9 mouse cellular contexts compared by ENCODE assay signal in genomic region chr1:191493476-191494302, GRCm38 (mm10).
DNase-seq lines count a peak whose midpoint lies in the region; ATAC-seq and TF ChIP-seq lines count a peak whose summit lies in the region.
"Had no signal": no experiment of that assay in that cellular context is flagged by ENCODE, and none has a peak within 500 bp of the region (broad histone marks: within the 10 kb centered on the region; RNA-seq: fewer than 3 reads in every experiment).

No protein-coding gene starts in this region.

- peak overlapping the region; percentile 72 for H3K27ac ChIP-seq in kidney, adult 2 months (ENCODE audit: insufficient read depth, low read depth, low read length)
- no peak overlapping the region for H3K27ac ChIP-seq in kidney, embryonic 16.5 days (ENCODE audit: low read length)
- peak overlapping the region; percentile 68 for H3K27ac ChIP-seq in cortical plate, adult 2 months (ENCODE audit: insufficient read depth, low read length)
- H3K27ac ChIP-seq: limb, embryonic 13.5 days had no signal

- H3K36me3 ChIP-seq in kidney, adult 2 months (ENCODE audit: control insufficient read depth, insufficient read depth, low read length), result no peaks in the 10 kb centered on the region
- no peaks in the 10 kb centered on the region for H3K36me3 ChIP-seq in kidney, embryonic 16.5 days (ENCODE audit: insufficient read depth, low read length)
- H3K36me3 ChIP-seq: limb, embryonic 13.5 days had no signal

- H3K4me1 ChIP-seq in kidney, adult 2 months (ENCODE audit: control insufficient read depth, insufficient read depth, low read length), result peaks cover 9% of the 10 kb centered on the region; the same call in 1 of the 2 replicates
- peaks cover 3% of the 10 kb centered on the region; the same call in 1 of the 2 replicates for H3K4me1 ChIP-seq in kidney, embryonic 16.5 days (ENCODE audit: insufficient read depth, low read length)
- no peaks in the 10 kb centered on the region; the same call in 1 of the 2 replicates for H3K4me1 ChIP-seq in cortical plate, adult 2 months (ENCODE audit: control insufficient read depth, insufficient read depth, low read length)

- TF ChIP-seq CTCF in kidney, adult 2 months (conservative IDR thresholded peaks at IDR 0.05; ENCODE audit: insufficient read depth, insufficient read length, low read depth, low read length), result no peak
- TF ChIP-seq CTCF in cortical plate, adult 2 months (IDR thresholded peaks at IDR 0.05; ENCODE audit: extremely low read depth, insufficient read depth, low read length), result no peak

- no peak for ATAC-seq in kidney, embryonic 16.5 days (ENCODE audit: low FRiP score, low TSS enrichment)
- ATAC-seq in megakaryocyte-erythroid progenitor cell, adult 5-6 weeks (replicated peaks; ENCODE audit: low FRiP score, low TSS enrichment, poor library complexity, severe bottlenecking), result peak; percentile 95
- no peak for ATAC-seq in monocyte, adult 5-6 weeks (replicated peaks; ENCODE audit: insufficient number of reproducible peaks, low FRiP score, low TSS enrichment, poor library complexity, severe bottlenecking)
- no peak for ATAC-seq in frontal cortex, adult (ENCODE audit: low TSS enrichment)

- DNase-seq in kidney, adult 2 months, result peak; percentile 84
- peak; percentile 74 for DNase-seq in kidney, postnatal 14 days
- DNase-seq in left cerebral cortex, adult 11 months (ENCODE audit: low spot score), result no peak

- WGBS in kidney, adult 2 months, result 43% methylated on average over 13 of the region's 13 CpGs
- 72% methylated on average over 13 of the region's 13 CpGs for WGBS in kidney, embryonic 16.5 days

- H3K9me3 ChIP-seq in kidney, embryonic 16.5 days (ENCODE audit: low read length), result no peaks in the 10 kb centered on the region
- H3K9me3 ChIP-seq: limb, embryonic 13.5 days had no signal

- no peak overlapping the region for H3K9ac ChIP-seq in kidney, embryonic 16.5 days (replicated peaks; ENCODE audit: low read length)
- H3K9ac ChIP-seq: limb, embryonic 13.5 days had no signal

- H3K4me3 ChIP-seq in kidney, adult 2 months (ENCODE audit: insufficient read depth, low read depth, low read length), result no peak overlapping the region
- H3K4me3 ChIP-seq in kidney, embryonic 16.5 days (ENCODE audit: low read length), result no peak overlapping the region
- no peak overlapping the region for H3K4me3 ChIP-seq in cortical plate, adult 2 months (ENCODE audit: insufficient read depth, low read length)
- H3K4me3 ChIP-seq: limb, embryonic 13.5 days had no signal

- TF ChIP-seq POLR2A in kidney, adult 2 months (IDR thresholded peaks at IDR 0.05; ENCODE audit: low read depth, low read length), result no peak
- no peak for TF ChIP-seq POLR2A in cortical plate, adult 2 months (IDR thresholded peaks at IDR 0.05; ENCODE audit: extremely low read depth, insufficient read depth, low read length)

- no peaks in the 10 kb centered on the region for H3K27me3 ChIP-seq in kidney, adult 2 months (replicated peaks; ENCODE audit: control insufficient read depth, insufficient read depth, low read length)
- no peaks in the 10 kb centered on the region for H3K27me3 ChIP-seq in kidney, embryonic 16.5 days (ENCODE audit: insufficient read depth, low read length)
- H3K27me3 ChIP-seq: limb, embryonic 13.5 days had no signal

- no peak overlapping the region for H3K4me2 ChIP-seq in kidney, embryonic 16.5 days (replicated peaks; ENCODE audit: low read depth, low read length)
- H3K4me2 ChIP-seq: limb, embryonic 13.5 days had no signal
